Mouse (Mus musculus): Measurements from ENCODE around the gene Sirt3.

DNA sequence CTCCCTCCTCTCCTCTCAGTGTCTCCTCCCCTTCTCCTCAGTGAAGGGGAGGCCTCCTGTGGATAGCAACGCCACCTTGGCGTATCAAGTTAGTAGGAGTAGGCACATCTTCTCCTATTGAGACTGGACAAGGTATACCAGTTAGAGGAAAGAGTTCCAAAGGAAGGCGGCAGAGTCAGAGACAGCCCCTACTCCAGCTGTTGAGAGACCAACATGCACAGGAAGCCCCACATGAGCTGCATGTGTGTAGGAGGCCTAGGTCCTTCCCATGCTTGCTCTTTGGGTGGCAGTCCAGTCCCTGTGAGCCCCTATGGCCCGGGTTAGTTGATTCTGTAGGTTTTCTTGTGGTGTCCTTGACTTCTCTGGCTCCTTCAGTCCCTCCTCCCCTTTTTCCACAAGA, 48.8 kb downstream of the Sirt3 start:
- TF ChIP-seq CTCF (IDR thresholded peaks at IDR 0.05; ENCODE audit: extremely low read depth, insufficient read length, insufficient replicate concordance, low read depth, low read length) (no peak), POLR2A (IDR thresholded peaks at IDR 0.05; ENCODE audit: low read depth, low read length) (no peak)

Measured in small intestine, adult 2 months (tissue).